Mouse (Mus musculus): ENCODE measurements at regions not wholly inside any gene's neighbourhood (a gene's known extent, or its start where the extent isn't known, plus 50 kb on each side); places are given as distances from the start of the nearest gene placed in this dataset.

DNA sequence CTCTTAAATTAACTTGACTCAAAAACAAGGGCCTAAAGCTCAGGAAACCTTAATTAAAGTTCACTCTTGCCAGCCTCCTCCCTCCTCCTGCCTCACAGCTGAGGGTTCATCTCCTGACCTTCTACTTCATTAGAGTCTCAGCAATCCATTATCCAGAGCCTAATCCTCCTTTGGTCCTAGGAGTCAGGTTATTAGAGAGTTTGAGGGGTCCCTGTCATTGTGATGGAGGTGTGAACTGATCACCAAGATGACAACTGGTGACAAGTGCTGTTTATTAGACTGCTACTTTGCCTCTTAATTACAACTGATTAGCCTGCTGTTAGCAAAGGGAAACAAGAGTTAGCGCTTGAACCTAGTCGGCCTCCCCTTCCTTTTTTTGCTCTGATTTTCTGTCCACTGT is 481.1 kb downstream of the Ofcc1 start:
- H3K9me3 ChIP-seq (replicated peaks; ENCODE audit: insufficient read depth, low read length): no peaks in the 10 kb centered on the region
- no peaks in the 10 kb centered on the region for H3K27me3 ChIP-seq (ENCODE audit: control insufficient read depth in 1 of 2, insufficient read depth in 2 of 2, low read length in 2 of 2)
- H3K27ac ChIP-seq (ENCODE audit: control insufficient read depth, low read depth, low read length): no peak overlapping the region
- H3K79me2 ChIP-seq (ENCODE audit: control insufficient read depth, insufficient read depth, low read length, poor library complexity): no peaks in the 10 kb centered on the region
- H3K36me3 ChIP-seq (ENCODE audit: control insufficient read depth in 1 of 2, insufficient read depth in 2 of 2, low read length in 2 of 2): no peaks in the 10 kb centered on the region
- no peak overlapping the region for H3K4me3 ChIP-seq (ENCODE audit: control insufficient read depth in 1 of 2, insufficient read depth in 1 of 2, low read depth in 2 of 2, low read length in 2 of 2)
- no peak for DNase-seq (ENCODE audit: low read depth, low spot score)
- H3K9ac ChIP-seq (ENCODE audit: control insufficient read depth, low read depth, low read length, poor library complexity, severe bottlenecking): no peak overlapping the region
- H3K4me1 ChIP-seq (ENCODE audit: control insufficient read depth in 1 of 2, insufficient read depth in 2 of 2, low read length in 2 of 2): no peaks in the 10 kb centered on the region
- no peak for TF ChIP-seq GATA1 (IDR thresholded peaks at IDR 0.05; ENCODE audit: low read depth, low read length)

DNA sequence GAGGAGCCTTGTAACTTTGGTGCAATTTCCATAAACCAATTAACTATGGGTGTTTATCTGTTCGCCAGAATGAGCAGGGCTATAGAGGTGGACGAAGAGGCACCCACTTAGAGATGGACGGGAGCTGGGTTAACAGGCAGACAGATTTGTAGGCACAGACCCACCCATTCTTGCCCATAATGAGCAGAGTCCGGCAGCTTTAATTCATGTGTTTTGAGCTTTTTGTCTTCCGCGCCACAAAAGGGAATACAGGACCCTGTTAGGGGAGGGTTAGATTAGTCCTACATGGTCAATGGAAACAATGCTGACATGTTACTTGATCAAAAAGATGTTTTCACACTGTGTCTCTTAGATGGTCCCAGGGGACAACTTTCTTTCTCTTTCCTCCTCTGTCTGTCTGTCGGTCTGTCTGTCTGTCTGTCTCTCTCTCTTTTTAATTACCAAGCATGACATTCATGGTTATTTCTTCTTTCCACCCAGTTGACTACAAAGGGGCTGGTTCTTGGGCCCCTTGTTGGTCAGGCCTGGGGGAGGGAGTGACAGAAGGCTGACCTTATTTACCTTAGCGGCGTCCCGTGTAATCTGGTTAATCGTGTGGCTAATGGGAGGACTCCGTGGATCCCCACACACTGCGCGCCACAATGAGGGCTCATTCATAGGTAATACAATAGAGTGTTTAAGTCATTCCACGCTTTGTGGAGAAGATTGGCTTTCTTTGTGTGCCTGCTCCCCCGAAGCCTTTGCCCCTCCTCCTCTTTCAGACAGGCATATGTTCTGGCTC is 483.7 kb downstream of the Ofcc1 start:
- H3K27ac ChIP-seq (ENCODE audit: control insufficient read depth, low read depth, low read length): no peak overlapping the region
- no peaks in the 10 kb centered on the region for H3K9me3 ChIP-seq (replicated peaks; ENCODE audit: insufficient read depth, low read length)
- no peaks in the 10 kb centered on the region for H3K27me3 ChIP-seq (ENCODE audit: control insufficient read depth in 1 of 2, insufficient read depth in 2 of 2, low read length in 2 of 2)

DNA sequence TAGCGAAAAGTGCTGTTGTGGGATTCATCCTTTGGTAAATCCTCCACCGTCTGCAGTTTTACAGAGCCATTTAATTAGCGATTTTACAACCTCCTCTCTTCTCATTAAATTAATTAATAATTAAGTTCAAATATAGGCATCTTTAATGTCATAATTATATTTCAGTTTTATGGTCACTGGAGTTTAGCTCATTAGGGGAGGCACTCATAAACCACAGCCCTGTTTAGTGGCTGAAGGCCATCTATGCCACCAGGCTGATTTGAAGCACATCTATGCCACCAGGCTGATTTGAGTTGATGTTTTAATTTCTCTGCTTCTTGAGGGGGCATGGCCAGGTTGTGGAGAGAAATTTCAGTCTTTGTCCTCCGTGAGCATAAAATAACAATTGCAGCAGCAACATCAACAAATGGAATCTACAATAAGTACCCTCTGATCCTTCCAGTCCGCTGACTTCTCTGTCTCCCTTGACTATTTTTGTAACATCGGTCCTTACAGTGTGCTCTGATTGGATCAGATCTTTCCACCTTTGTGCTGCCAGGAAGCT is 508.9 kb downstream of the Ofcc1 start:
- DNase-seq (ENCODE audit: low read depth, low spot score): no peak
- H3K9me3 ChIP-seq (replicated peaks; ENCODE audit: insufficient read depth, low read length): no peaks in the 10 kb centered on the region
- TF ChIP-seq EP300 (IDR thresholded peaks at IDR 0.05; ENCODE audit: low read depth in 1 of 2, low read length in 2 of 2): no peak
- no peak for TF ChIP-seq GABPA (IDR thresholded peaks at IDR 0.05; ENCODE audit: low read depth, low read length)
- no peak for TF ChIP-seq ZMIZ1 (IDR thresholded peaks at IDR 0.05; ENCODE audit: low read depth, low read length)
- no peak for TF ChIP-seq ZKSCAN1 (IDR thresholded peaks at IDR 0.05; ENCODE audit: low read depth, low read length)
- TF ChIP-seq MYB (IDR thresholded peaks at IDR 0.05; ENCODE audit: low read depth, low read length): no peak
- no peak for TF ChIP-seq SMC3 (IDR thresholded peaks at IDR 0.05; ENCODE audit: low read depth, low read length)
- no peak for TF ChIP-seq ZNF384 (IDR thresholded peaks at IDR 0.05; ENCODE audit: low read depth, low read length)
- no peak for TF ChIP-seq HCFC1 (IDR thresholded peaks at IDR 0.05; ENCODE audit: low read depth, low read length)
- TF ChIP-seq CHD1 (IDR thresholded peaks at IDR 0.05; ENCODE audit: low read depth, low read length): no peak
- no peak for TF ChIP-seq BHLHE40 (IDR thresholded peaks at IDR 0.05; ENCODE audit: borderline replicate concordance, low read depth, low read length)
- no peak for TF ChIP-seq GATA1 (IDR thresholded peaks at IDR 0.05; ENCODE audit: low read depth, low read length)
- TF ChIP-seq ELF1 (IDR thresholded peaks at IDR 0.05; ENCODE audit: low read depth, low read length): no peak
- no peak for TF ChIP-seq NELFE (IDR thresholded peaks at IDR 0.05; ENCODE audit: low read depth, low read length)

More for the DNA sequence above, 483.7 kb downstream of the Ofcc1 start:
- H3K9ac ChIP-seq (ENCODE audit: control insufficient read depth, low read depth, low read length, poor library complexity, severe bottlenecking): no peak overlapping the region
- H3K4me3 ChIP-seq (ENCODE audit: control insufficient read depth in 1 of 2, insufficient read depth in 1 of 2, low read depth in 2 of 2, low read length in 2 of 2): no peak overlapping the region
- no peaks in the 10 kb centered on the region for H3K36me3 ChIP-seq (ENCODE audit: control insufficient read depth in 1 of 2, insufficient read depth in 2 of 2, low read length in 2 of 2)
- no peak for DNase-seq (ENCODE audit: low read depth, low spot score)
- no peaks in the 10 kb centered on the region for H3K79me2 ChIP-seq (ENCODE audit: control insufficient read depth, insufficient read depth, low read length, poor library complexity)
- TF ChIP-seq KAT2A (conservative IDR thresholded peaks at IDR 0.05; ENCODE audit: low read depth, low read length) (no peak), CTCF (IDR thresholded peaks at IDR 0.05 in 2 of 3, conservative IDR thresholded peaks at IDR 0.05 in 1 of 3; ENCODE audit: control insufficient read depth in 1 of 3, insufficient read depth in 1 of 3, low read depth in 2 of 3, low read length in 3 of 3, poor library complexity in 1 of 3, severe bottlenecking in 1 of 3) (no peak), POLR2AphosphoS5 (IDR thresholded peaks at IDR 0.05; ENCODE audit: borderline replicate concordance, low read depth, low read length) (no peak), NRF1 (IDR thresholded peaks at IDR 0.05; ENCODE audit: insufficient read depth, low read depth, low read length, poor library complexity, severe bottlenecking) (no peak), TAL1 (IDR thresholded peaks at IDR 0.05; ENCODE audit: low read length) (no peak), MXI1 (IDR thresholded peaks at IDR 0.05; ENCODE audit: low read depth, low read length) (no peak), POLR2A (IDR thresholded peaks at IDR 0.05; ENCODE audit: control insufficient read depth in 1 of 2, insufficient read depth in 1 of 2, low read depth in 1 of 2, low read length in 2 of 2, poor library complexity in 1 of 2) (no peak), NELFE (IDR thresholded peaks at IDR 0.05; ENCODE audit: low read depth, low read length) (no peak), JUND (IDR thresholded peaks at IDR 0.05; ENCODE audit: low read depth, low read length) (no peak), ZNF384 (IDR thresholded peaks at IDR 0.05; ENCODE audit: low read depth, low read length) (no peak), MYB (IDR thresholded peaks at IDR 0.05; ENCODE audit: low read depth, low read length) (no peak), TBP (IDR thresholded peaks at IDR 0.05; ENCODE audit: low read depth, low read length) (no peak), USF1 (IDR thresholded peaks at IDR 0.05; ENCODE audit: low read depth, low read length) (no peak), MAZ (IDR thresholded peaks at IDR 0.05; ENCODE audit: low read depth, low read length) (no peak), ETS1 (IDR thresholded peaks at IDR 0.05; ENCODE audit: low read depth, low read length) (no peak), TCF12 (IDR thresholded peaks at IDR 0.05; ENCODE audit: low read depth, low read length) (no peak), GATA1 (IDR thresholded peaks at IDR 0.05; ENCODE audit: low read depth, low read length) (no peak)
- H3K4me1 ChIP-seq (ENCODE audit: control insufficient read depth in 1 of 2, insufficient read depth in 2 of 2, low read length in 2 of 2): no peaks in the 10 kb centered on the region

More for the DNA sequence above, 508.9 kb downstream of the Ofcc1 start:
- H3K27me3 ChIP-seq (ENCODE audit: control insufficient read depth in 1 of 2, insufficient read depth in 2 of 2, low read length in 2 of 2): no peaks in the 10 kb centered on the region
- H3K4me3 ChIP-seq (ENCODE audit: control insufficient read depth in 1 of 2, insufficient read depth in 1 of 2, low read depth in 2 of 2, low read length in 2 of 2): no peak overlapping the region
- no peak overlapping the region for H3K9ac ChIP-seq (ENCODE audit: control insufficient read depth, low read depth, low read length, poor library complexity, severe bottlenecking)
- no peaks in the 10 kb centered on the region for H3K79me2 ChIP-seq (ENCODE audit: control insufficient read depth, insufficient read depth, low read length, poor library complexity)
- H3K36me3 ChIP-seq (ENCODE audit: control insufficient read depth in 1 of 2, insufficient read depth in 2 of 2, low read length in 2 of 2): no peaks in the 10 kb centered on the region
- no peak overlapping the region for H3K27ac ChIP-seq (ENCODE audit: control insufficient read depth, low read depth, low read length)
- no peaks in the 10 kb centered on the region for H3K4me1 ChIP-seq (ENCODE audit: control insufficient read depth in 1 of 2, insufficient read depth in 2 of 2, low read length in 2 of 2)

All from MEL (cell line).